9 mouse cellular contexts compared by ENCODE assay signal in the genomic region with DNA sequence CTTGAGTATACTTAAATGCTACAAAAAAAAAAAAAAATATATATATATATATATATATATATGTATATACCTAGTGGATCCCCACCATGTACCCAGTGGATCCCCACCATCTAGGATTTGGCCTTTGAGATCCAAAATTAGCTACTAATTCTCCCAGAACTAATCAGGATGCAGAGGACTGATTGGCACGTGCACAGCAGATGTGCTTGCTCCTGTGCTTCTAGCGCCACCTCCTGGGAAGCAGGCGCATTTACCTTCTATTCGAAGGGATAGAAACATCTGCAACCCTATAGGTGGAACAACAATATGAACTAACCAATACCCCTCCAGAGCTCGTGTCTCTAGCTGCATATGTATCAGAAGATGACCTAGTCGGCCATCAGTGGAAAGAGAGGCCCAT. TPM values are rescaled to one million over a fixed set of nuclear protein-coding genes. Genes with fewer than 3 reads are reported as not detected.
DNase-seq lines count a peak whose midpoint lies in the region; ATAC-seq and TF ChIP-seq lines count a peak whose summit lies in the region.
"Had no signal": no experiment of that assay in that cellular context is flagged by ENCODE, and none has a peak within 500 bp of the region (broad histone marks: within the 10 kb centered on the region; RNA-seq: fewer than 3 reads in every experiment).

No protein-coding gene starts in this region.

- H3K4me2 ChIP-seq in heart, embryonic 13.5 days, result 0 out of 2 replicates have a peak overlapping the region, but pooled peaks have one; percentile 13
- H3K4me2 ChIP-seq in kidney, embryonic 16.5 days (replicated peaks; ENCODE audit: low read depth, low read length), result no peak overlapping the region
- no peak overlapping the region for H3K4me2 ChIP-seq in myocyte (ENCODE audit: low read depth)

- peak; percentile 68; the same call in 1 of the 2 replicates for ATAC-seq in erythroid progenitor cell, adult 5-6 weeks (replicated peaks; ENCODE audit: low FRiP score, poor library complexity, severe bottlenecking)
- 0 out of 2 replicates have a peak, but pooled peaks have one; percentile 43 for ATAC-seq in heart, embryonic 13.5 days (ENCODE audit: extremely low read depth, insufficient number of reproducible peaks, low FRiP score, low TSS enrichment)
- peak; percentile 90 for ATAC-seq in kidney, embryonic 16.5 days (ENCODE audit: low FRiP score, low TSS enrichment)

- no peak for TF ChIP-seq POLR2A in brain, embryonic 14.5 days (IDR thresholded peaks at IDR 0.05; ENCODE audit: borderline replicate concordance, extremely low read depth, insufficient read depth, insufficient read length, poor library complexity, severe bottlenecking)
- no peak for TF ChIP-seq POLR2A in liver, adult 2 months (IDR thresholded peaks at IDR 0.05; ENCODE audit: extremely low read depth, insufficient read depth, low read length)
- no peak for TF ChIP-seq POLR2A in myocyte (IDR thresholded peaks at IDR 0.05; ENCODE audit: insufficient read length, low read depth)

- no peak overlapping the region for H3K9ac ChIP-seq in heart, embryonic 13.5 days
- no peak overlapping the region for H3K9ac ChIP-seq in kidney, embryonic 16.5 days (replicated peaks; ENCODE audit: low read length)
- no peak overlapping the region for H3K9ac ChIP-seq in liver, adult 2 months (ENCODE audit: low read depth, low read length)

- WGBS in heart, embryonic 13.5 days, result 0% methylated on average over 6 of the region's 6 CpGs
- 1% methylated on average over 6 of the region's 6 CpGs for WGBS in kidney, embryonic 16.5 days
- WGBS in liver, adult 2 months, result 4% methylated on average over 6 of the region's 6 CpGs

- no peak overlapping the region for H3K4me3 ChIP-seq in heart, embryonic 13.5 days
- H3K4me3 ChIP-seq in kidney, embryonic 16.5 days (ENCODE audit: low read length), result no peak overlapping the region
- H3K4me3 ChIP-seq in liver, adult 2 months (ENCODE audit: insufficient read depth, low read depth, low read length), result no peak overlapping the region; the same call in 1 of the 2 replicates
- H3K4me3 ChIP-seq in myocyte, result no peak overlapping the region
- H3K4me3 ChIP-seq: erythroblast, embryonic 14.5 days had no signal

- H3K27ac ChIP-seq in heart, embryonic 13.5 days (replicated peaks), result no peak overlapping the region
- no peak overlapping the region for H3K27ac ChIP-seq in kidney, embryonic 16.5 days (ENCODE audit: low read length)
- H3K27ac ChIP-seq in liver, adult 2 months (replicated peaks; ENCODE audit: insufficient read depth, low read depth, low read length), result no peak overlapping the region

- H3K9me3 ChIP-seq in heart, embryonic 13.5 days, result no peaks in the 10 kb centered on the region
- no peaks in the 10 kb centered on the region for H3K9me3 ChIP-seq in kidney, embryonic 16.5 days (ENCODE audit: low read length)

- TF ChIP-seq CTCF in brain, embryonic 14.5 days (IDR thresholded peaks at IDR 0.05; ENCODE audit: borderline replicate concordance, extremely low read depth, insufficient read depth, insufficient read length), result peak; percentile 92
- TF ChIP-seq CTCF in liver, adult 2 months (IDR thresholded peaks at IDR 0.05; ENCODE audit: low read depth, low read length), result peak; percentile 97

- H3K36me3 ChIP-seq in heart, embryonic 13.5 days, result no peaks in the 10 kb centered on the region
- no peaks in the 10 kb centered on the region for H3K36me3 ChIP-seq in kidney, embryonic 16.5 days (ENCODE audit: insufficient read depth, low read length)
- peaks cover 16% of the 10 kb centered on the region; the same call in 1 of the 2 replicates for H3K36me3 ChIP-seq in liver, adult 2 months (ENCODE audit: control insufficient read depth, insufficient read depth, low read length)
- no peaks in the 10 kb centered on the region for H3K36me3 ChIP-seq in myocyte (ENCODE audit: control insufficient read depth, insufficient read depth)
- no peaks in the 10 kb centered on the region for H3K36me3 ChIP-seq in splenic B cell, adult 2 months (ENCODE audit: control insufficient read depth, insufficient read depth, low read length, poor library complexity, severe bottlenecking)

- H3K79me2 ChIP-seq in liver, adult 2 months (ENCODE audit: control insufficient read depth, insufficient read depth, low read length), result no peaks in the 10 kb centered on the region
- H3K79me2 ChIP-seq in myocyte (ENCODE audit: control insufficient read depth, insufficient read depth), result no peaks in the 10 kb centered on the region

- DNase-seq in CD4-positive, CD25-positive, alpha-beta regulatory T cell, adult 2 months (ENCODE audit: low read depth, low spot score), result peak; percentile 88
- DNase-seq in brain, embryonic 14.5 days (ENCODE audit: low read depth), result peak; percentile 92
- peak; percentile 70 for DNase-seq in liver, adult 2 months (ENCODE audit: extremely low read depth, low read depth, low spot score)
- peak; percentile 81 for DNase-seq in splenic B cell, adult 2 months (ENCODE audit: low read depth, low spot score)

- H3K27me3 ChIP-seq in heart, embryonic 13.5 days (replicated peaks), result no peaks in the 10 kb centered on the region
- no peaks in the 10 kb centered on the region for H3K27me3 ChIP-seq in kidney, embryonic 16.5 days (ENCODE audit: insufficient read depth, low read length)
- H3K27me3 ChIP-seq in liver, adult 2 months (ENCODE audit: control insufficient read depth, insufficient read depth, low read length), result no peaks in the 10 kb centered on the region
- H3K27me3 ChIP-seq in myocyte (ENCODE audit: control insufficient read depth, insufficient read depth, insufficient read length), result no peaks in the 10 kb centered on the region
- H3K27me3 ChIP-seq in splenic B cell, adult 2 months (ENCODE audit: control insufficient read depth, insufficient read depth, low read length, poor library complexity, severe bottlenecking), result no peaks in the 10 kb centered on the region

- no peak overlapping the region for H3ac ChIP-seq in myocyte (ENCODE audit: control insufficient read depth, insufficient read length)

- H3K4me1 ChIP-seq in heart, embryonic 13.5 days, result peaks cover 6% of the 10 kb centered on the region; the same call in 1 of the 2 replicates
- peaks cover 3% of the 10 kb centered on the region for H3K4me1 ChIP-seq in kidney, embryonic 16.5 days (ENCODE audit: insufficient read depth, low read length)
- H3K4me1 ChIP-seq in liver, adult 2 months (ENCODE audit: control insufficient read depth, insufficient read depth, low read length), result no peaks in the 10 kb centered on the region

TF ChIP-seq in myocyte, 11 proteins besides CTCF, POLR2A, EP300 and RAD21:
- TF ChIP-seq MAX (IDR thresholded peaks at IDR 0.05; ENCODE audit: low read depth) (peak; percentile 62), MYOD1 (IDR thresholded peaks at IDR 0.05; ENCODE audit: control insufficient read depth in 1 of 3, insufficient read length in 2 of 3, low read depth in 2 of 3) (peak in 1 of 3 experiments; percentile 39), POLR2AphosphoS2 (IDR thresholded peaks at IDR 0.05; ENCODE audit: insufficient read length, low read depth) (no peak), USF1 (IDR thresholded peaks at IDR 0.05; ENCODE audit: low read depth) (peak; percentile 44), SRF (IDR thresholded peaks at IDR 0.05; ENCODE audit: control insufficient read depth, insufficient read length, low read depth) (no peak), MYOG (IDR thresholded peaks at IDR 0.05; ENCODE audit: control insufficient read depth in 1 of 3, insufficient read depth in 1 of 3, insufficient read length in 2 of 3, low read depth in 2 of 3) (no peak)

RNA-seq across cellular contexts. Expression of a gene that starts 27.1 kb away (rescaled TPM):
- 326 and 421 TPM in 2 replicates for polyA plus RNA-seq in brain, embryonic 14.5 days (2012; rRNA removed)
- 167 and 184 TPM in 2 replicates for total RNA-seq in erythroid progenitor cell, adult 5-6 weeks (2015; ENCODE audit: low replicate concordance)
- total RNA-seq in erythroid progenitor cell, adult 5-6 weeks (2017; ENCODE audit: low replicate concordance), result 125 and 132 TPM in 2 replicates
- 297 and 314 TPM in 2 replicates for polyA plus RNA-seq in heart, embryonic 13.5 days (2015; fragmentation: Nextera tagmentation; extraction: Ambion mirVana)
- 618 and 645 TPM in 2 replicates for polyA plus RNA-seq in kidney, embryonic 16.5 days (2015; fragmentation: Nextera tagmentation; extraction: Ambion mirVana)
- 20.5 and 22.3 TPM in 2 replicates for total RNA-seq in liver, adult 2 months (2014; rRNA removed)
- polyA plus RNA-seq in liver, adult 2 months (2012; rRNA removed), result 13.2 and 20.6 TPM in 2 replicates
- 72.0 TPM for polyA plus RNA-seq in myocyte (2012; fragmentation: generic; extraction: Trizol)

RNA-seq across cellular contexts. Expression of a gene that starts 27.3 kb away (rescaled TPM):
- 0.05 and 0.08 TPM in 2 replicates for polyA plus RNA-seq in brain, embryonic 14.5 days (2012; rRNA removed)
- total RNA-seq in erythroid progenitor cell, adult 5-6 weeks (2015; ENCODE audit: low replicate concordance), result not detected in 2 replicates
- not detected in 2 replicates for total RNA-seq in erythroid progenitor cell, adult 5-6 weeks (2017; ENCODE audit: low replicate concordance)
- 0.05 and 0.08 TPM in 2 replicates for polyA plus RNA-seq in heart, embryonic 13.5 days (2015; fragmentation: Nextera tagmentation; extraction: Ambion mirVana)
- not detected in 2 replicates for polyA plus RNA-seq in kidney, embryonic 16.5 days (2015; fragmentation: Nextera tagmentation; extraction: Ambion mirVana)
- not detected in 2 replicates for total RNA-seq in liver, adult 2 months (2014; rRNA removed)
- not detected in 2 replicates for polyA plus RNA-seq in liver, adult 2 months (2012; rRNA removed)
- 0.01 TPM for polyA plus RNA-seq in myocyte (2012; fragmentation: generic; extraction: Trizol)
- polyA plus RNA-seq: erythroblast, embryonic 14.5 days had no signal

RNA-seq across cellular contexts. Expression of a gene that starts 44.3 kb away (rescaled TPM):
- polyA plus RNA-seq in brain, embryonic 14.5 days (2012; rRNA removed), result 9.7 and 12.5 TPM in 2 replicates
- total RNA-seq in erythroid progenitor cell, adult 5-6 weeks (2015; ENCODE audit: low replicate concordance), result 5.9 and 14.1 TPM in 2 replicates
- 11.8 and 14.0 TPM in 2 replicates for total RNA-seq in erythroid progenitor cell, adult 5-6 weeks (2017; ENCODE audit: low replicate concordance)
- polyA plus RNA-seq in heart, embryonic 13.5 days (2015; fragmentation: Nextera tagmentation; extraction: Ambion mirVana), result 24.7 and 32.3 TPM in 2 replicates
- polyA plus RNA-seq in kidney, embryonic 16.5 days (2015; fragmentation: Nextera tagmentation; extraction: Ambion mirVana), result 40.9 and 45.1 TPM in 2 replicates
- 4.9 and 5.9 TPM in 2 replicates for total RNA-seq in liver, adult 2 months (2014; rRNA removed)
- 2.2 and 2.3 TPM in 2 replicates for polyA plus RNA-seq in liver, adult 2 months (2012; rRNA removed)
- polyA plus RNA-seq in myocyte (2012; fragmentation: generic; extraction: Trizol), result 6.5 TPM
- polyA plus RNA-seq: erythroblast, embryonic 14.5 days had no signal

RNA-seq across cellular contexts. Expression of a gene that starts 52.7 kb away (rescaled TPM):
- polyA plus RNA-seq in brain, embryonic 14.5 days (2012; rRNA removed), result 2.3 and 2.4 TPM in 2 replicates
- 3.6 TPM in 1 of 2 replicates, not detected in the other for total RNA-seq in erythroid progenitor cell, adult 5-6 weeks (2015; ENCODE audit: low replicate concordance)
- total RNA-seq in erythroid progenitor cell, adult 5-6 weeks (2017; ENCODE audit: low replicate concordance), result 0.53 and 1.2 TPM in 2 replicates
- 12.1 and 13.0 TPM in 2 replicates for polyA plus RNA-seq in heart, embryonic 13.5 days (2015; fragmentation: Nextera tagmentation; extraction: Ambion mirVana)
- 23.5 and 26.2 TPM in 2 replicates for polyA plus RNA-seq in kidney, embryonic 16.5 days (2015; fragmentation: Nextera tagmentation; extraction: Ambion mirVana)
- total RNA-seq in liver, adult 2 months (2014; rRNA removed), result 68.6 and 70.5 TPM in 2 replicates
- 81.2 and 98.5 TPM in 2 replicates for polyA plus RNA-seq in liver, adult 2 months (2012; rRNA removed)
- 2.5 TPM for polyA plus RNA-seq in myocyte (2012; fragmentation: generic; extraction: Trizol)
- polyA plus RNA-seq: erythroblast, embryonic 14.5 days had no signal
